Mouse (Mus musculus) spleen, postnatal 14 days (tissue): ENCODE data around the gene Aadacl3.

Experiments used
- DNase-seq, 2 experiments: peaks; one replicate each; pipeline ENCODE4 v3.0.0; 2021 to 2022; ENCODE audit warnings: low spot score in 2 of 2

Aadacl3 gene

DNA sequence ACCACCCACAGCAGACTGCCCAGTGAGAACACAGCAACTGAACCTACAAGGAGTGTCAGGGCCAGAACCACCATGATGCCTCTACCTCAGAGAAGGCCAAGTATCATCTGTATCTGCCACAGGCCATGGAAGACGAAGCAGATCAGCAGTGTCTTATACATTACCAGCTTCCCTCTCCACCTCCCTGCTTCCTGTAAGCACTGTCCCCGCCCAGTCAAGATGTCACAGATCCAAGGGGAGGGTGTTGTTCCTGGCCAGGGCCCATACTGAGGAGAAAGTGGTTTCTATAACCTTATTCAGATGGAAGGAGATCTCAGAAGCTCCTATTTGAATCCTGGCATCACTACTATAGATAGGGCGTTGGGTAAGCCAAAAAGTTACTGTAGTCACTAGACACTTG is at the start of gene Aadacl3:
Aadacl3 (minus strand) TSS at position 101 of the 400 bp plus-strand sequence.
- DNase-seq = no peak

DNA sequence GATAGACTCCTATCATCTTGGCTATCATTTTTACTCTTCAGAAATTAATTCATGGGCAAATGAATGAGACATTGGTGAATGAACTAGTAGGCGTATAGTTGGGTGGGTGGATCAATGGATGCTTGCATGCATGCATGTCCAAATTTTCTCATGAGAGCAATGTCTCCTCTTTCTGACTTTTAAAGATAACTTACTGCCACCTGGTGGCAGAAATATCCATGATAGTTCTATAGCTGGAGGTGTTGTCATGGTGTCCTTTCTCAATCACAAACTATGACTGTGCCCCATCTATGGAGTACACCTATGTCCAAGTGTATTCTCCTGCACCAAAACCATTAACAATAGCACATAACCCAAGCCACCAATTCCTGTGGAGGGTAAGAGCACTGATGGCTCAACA is 43.0 kb upstream of the Aadacl3 start:
- no peak for DNase-seq

DNA sequence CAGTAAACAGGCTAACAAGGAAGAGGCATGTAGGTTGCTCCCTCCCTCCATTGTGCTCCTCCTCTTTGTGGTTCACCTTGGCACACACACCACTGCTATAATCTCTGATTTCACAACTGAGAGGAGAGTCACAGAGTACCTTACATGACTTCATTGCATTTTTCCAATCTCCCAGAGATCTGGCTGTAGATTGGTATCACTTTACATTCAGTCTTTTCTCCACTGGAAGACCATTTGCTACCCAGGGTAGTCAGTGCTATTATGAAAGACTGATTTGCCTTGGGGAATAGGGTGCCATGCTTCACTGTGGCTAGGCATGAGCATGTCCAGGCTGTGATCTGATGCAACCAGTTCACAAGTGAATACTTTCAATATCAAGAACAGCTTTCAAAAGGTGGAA is 29.8 kb upstream of the Aadacl3 start:
- no peak for DNase-seq

DNA sequence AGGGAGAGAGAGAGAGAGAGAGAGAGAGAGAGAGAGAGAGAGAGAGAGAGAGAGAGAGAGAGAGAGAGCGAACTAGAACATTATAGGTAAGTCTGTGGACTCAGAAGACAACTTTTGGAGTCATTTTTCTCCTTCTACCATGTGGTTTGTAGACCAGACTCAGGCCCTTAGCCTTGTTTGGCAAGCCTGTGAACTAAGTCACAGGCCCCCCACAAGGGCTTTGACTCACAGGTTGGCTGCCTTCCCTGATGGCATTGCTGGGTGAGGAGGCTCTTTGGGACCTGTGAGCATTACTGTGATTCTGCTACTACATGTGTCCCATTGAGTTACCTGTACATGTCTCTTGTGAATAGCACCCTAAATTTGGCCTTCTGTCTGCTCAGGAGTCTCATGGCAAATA is 4.5 kb upstream of the Aadacl3 start:
- DNase-seq = no peak

DNA sequence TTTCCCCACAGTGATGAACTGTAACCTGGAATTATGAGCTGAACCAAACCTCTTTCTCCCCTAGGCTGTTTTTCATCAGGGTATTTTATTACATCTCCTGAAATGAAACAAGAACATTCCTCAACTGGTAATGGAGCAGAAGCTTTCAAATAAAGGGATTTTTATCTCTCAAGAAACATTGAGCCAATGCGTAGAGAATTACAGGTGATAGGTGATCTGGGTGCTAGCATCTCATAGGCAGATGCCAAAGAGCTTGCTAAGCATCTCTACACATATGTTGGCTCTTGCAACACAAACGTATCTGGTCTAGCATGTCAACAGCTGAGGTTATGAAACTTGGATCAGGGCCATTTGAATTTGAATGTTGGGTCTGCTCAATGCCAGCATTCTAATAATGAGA is 1.6 kb upstream of the Aadacl3 start:
- no peak for DNase-seq

DNA sequence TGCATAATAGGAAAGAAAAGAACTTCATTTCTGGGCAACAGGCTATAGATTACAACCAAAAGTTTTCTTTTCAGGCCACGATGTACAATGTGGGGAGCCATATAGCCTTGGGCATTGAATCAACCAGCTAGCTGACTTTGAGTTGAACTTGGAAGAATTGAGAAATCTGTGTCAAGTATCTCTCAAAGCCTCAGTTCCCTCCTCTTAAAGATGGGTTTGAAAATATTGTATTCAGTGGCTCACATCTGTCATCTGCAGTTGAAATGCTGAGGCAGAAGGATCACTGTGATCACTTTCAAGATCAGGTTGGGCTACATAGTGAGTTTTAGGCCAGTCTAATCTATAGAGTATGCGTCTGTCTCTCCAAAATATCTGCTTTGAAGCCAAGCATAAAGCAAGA is 10.3 kb downstream of the Aadacl3 start, which contains the start of gene Gm9944:
Gm9944 (minus strand) TSS at position 101 of the 400 bp plus-strand sequence.
- no peak for DNase-seq

DNA sequence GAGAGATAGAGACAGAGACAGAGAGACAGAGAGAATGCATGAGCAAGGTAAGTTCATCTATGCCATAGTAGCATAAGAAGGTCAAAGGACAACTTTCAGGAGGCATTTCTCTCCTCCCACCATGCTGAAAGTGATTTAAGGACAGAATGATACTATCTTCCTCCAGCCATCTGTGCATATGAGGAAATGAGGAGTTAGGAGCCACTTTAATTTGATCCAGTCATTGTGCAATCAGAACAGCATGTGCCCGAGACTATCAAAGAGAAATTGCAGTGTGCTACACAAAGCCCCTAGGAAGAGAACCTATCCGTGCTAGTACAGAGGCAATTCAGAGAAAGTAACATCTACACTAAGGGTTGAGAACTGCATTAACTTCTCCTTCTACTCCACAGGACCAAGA is 15.0 kb downstream of the Aadacl3 start:
- no peak for DNase-seq

DNA sequence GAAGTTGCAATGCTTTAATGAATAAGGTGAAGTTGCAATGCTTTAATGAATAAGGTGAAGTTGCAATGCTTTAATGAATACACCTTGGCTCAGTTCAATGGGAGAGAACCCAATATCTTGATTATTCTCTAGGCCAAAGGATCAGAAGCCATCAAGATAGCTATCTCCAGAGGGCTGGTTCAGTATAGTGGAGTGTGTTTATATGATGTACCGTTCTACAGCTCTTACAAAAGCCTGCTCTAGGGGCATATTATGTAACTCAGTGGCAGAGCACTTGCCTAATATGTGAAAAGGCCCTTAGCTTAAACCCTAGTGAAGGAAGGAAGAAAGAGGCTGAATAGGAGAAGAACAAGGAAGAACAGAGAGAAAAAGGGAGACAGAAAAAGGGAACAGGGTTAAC is 22.0 kb downstream of the Aadacl3 start:
- no peak for DNase-seq

DNA sequence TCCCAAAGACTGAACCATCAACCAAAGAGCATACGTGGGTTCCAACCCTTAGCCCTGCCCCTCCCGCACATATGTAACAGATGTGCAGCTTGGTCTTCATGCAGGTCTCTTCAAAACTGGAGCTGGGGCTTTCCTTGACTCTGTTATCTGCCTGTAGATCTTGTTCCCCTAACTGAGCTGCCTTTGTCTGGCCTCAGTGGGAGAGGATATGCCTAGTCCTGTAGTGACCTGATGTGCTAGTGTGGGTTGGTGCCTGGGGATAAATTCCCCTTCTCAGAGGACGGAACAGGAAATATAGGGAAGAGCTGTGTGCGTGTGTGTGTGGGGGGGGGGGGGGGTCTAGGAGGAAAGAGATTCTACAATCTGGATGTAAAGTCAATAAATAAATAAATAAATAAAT is 22.5 kb downstream of the Aadacl3 start:
- no peak for DNase-seq

DNA sequence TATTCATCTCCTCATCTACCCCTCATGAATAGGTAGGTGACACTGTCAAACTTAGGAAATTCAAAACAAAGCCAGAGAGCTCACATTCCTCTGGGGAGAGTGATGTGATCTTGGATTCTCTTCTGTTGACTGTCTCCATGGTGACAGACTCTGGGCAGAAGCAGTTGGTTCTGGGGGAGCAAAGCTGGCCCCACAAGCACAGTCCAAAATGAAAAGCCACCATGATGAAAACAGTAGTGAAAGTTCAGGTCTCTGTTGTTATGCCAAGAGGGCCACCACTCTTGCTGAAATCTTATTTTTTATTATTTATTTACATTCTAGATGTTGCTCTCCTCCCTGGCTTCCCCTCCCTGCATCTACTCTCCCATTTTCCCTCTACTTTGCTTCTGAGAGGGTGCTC is 24.9 kb downstream of the Aadacl3 start, which contains the start of gene 1700012P22Rik:
1700012P22Rik (minus strand) TSS at position 101 of the 400 bp plus-strand sequence.
- DNase-seq = no peak

DNA sequence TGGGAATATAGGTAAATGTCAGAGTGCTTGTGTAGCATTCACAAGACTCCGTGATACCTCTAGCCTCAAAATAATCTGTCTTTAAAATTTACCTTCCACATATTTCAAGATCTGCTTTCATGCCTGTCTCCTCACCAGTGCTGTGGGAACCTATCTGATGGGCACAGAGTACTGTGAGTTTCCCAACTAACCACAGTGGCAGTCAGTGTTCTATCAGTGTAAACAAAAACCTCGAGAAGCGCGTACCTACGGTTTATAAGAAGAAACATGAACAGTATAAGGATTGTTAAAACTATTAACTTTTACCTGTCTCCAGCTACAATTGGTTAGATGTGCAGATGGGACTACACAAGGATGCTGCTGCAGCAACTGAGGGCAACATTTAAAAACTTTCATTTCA is 30.3 kb downstream of the Aadacl3 start:
- DNase-seq = no peak

DNA sequence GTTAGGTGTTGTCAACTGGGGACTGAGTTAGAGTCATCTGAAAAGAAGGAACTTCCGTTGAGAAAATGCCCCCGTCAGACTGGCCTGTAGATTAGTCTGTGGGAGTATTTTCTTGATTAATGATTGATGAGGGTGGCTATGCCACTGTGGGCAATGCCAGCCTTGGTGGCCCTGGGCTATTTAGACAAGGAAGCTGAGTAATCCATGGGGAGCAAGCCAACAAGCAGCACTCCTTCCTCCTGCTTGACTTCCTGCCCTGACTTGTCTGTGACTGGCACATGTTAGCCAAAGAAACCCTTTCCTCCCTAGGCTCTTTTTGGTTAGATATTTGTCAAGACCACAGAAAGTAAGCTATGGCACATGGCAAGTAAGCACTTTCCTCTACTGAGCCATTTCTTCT is 32.8 kb downstream of the Aadacl3 start:
- DNase-seq = no peak

DNA sequence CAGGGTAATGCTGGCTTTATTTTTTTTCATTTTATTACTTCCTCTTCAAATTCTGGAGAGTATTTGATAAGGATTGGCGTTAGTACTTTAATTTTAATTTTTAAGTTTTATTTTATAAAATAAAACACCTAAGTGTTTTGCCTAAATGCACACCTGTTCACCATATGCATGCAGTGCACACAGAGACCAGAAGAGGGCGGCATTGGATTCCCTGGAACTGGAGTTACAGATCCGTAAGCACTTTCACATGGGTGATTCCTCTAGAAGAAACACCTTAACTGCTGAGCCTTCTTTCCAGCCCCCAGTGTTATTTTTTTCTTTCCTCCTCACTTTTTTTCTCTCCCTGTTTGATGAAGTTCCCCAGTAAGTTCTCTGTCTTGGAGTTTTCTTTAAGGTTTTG is 34.7 kb downstream of the Aadacl3 start:
- DNase-seq = no peak

DNA sequence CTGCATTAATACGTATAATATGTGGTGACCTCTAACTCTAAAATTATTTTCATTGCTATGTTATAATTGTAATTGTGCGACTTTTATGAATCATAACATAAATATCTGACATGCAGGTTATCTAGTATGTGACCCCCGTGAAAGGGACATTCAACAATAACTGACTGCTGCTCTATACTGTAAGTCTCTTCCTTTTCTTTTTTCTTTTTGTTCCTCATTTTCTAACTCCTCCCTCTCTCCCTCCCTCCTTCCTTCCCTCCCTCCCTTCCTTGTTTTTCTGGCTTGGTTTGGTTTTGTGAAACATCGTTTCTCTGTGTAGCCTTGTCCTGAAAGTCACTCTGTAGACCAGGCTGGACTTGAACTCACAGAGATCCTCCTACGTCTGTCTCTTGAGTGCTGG is 39.0 kb downstream of the Aadacl3 start:
- DNase-seq = no peak

DNA sequence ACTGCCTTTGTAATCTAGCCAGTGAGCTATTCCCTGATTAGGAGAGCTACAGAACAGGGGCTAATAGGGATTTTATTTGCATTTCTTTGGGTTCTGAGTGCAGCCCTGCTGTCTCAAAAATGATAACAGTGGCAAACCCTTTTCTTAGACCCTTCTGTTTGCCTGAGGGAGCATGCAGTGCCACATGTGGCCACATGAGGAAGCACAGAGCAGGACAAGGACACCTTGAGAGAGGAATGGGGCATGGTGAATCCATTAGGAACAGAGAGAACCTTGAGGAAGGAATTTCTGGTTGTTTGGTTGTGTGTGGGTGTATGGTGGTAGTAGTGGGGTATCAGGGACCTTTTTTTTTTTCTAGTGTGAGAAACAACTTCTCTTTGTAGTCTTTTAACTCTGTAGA is 42.9 kb downstream of the Aadacl3 start:
- no peak for DNase-seq

DNA sequence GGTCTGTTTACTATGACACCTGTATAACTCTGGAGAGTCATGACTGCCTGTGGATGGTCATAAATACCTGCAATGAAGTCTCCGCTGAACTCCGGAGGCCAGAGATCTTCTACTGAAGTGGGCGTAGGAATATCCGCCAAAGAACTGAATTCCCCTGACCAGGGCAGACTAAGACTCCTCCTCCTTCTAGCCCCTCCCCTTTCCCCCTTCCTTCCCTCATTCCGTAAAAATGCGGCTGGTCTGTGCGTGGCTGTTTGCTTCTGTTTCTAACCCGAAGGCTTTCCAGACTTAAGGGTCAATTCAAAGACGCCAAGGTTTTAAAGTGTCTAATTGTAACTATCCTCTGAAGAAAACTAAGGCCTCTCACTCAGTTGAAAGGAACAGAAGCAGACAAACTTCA is 55.3 kb downstream of the Aadacl3 start, which contains the start of gene Pramef12:
Pramef12 (minus strand) TSS at position 175 of the 400 bp plus-strand sequence.
- DNase-seq = no peak

DNA sequence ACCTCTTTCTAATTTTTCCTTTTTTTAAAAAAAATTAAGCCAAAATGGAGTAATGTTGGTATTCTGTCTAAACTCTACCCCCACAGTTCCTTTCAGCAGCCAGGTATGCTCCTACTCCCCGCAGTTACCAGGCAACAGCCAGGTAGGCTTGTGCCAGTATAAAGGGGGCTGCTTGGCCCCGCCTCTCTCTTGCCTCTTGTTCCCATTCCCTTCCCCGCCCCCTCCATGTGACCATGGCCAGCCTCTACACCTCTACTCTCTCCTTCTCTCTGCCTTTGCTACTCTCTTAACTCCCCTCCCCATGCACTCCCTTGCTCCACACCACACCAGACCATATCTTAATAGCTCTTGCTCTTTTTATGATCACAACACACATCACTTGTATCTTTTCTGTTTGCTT is 57.3 kb downstream of the Aadacl3 start:
- no peak for DNase-seq

DNA sequence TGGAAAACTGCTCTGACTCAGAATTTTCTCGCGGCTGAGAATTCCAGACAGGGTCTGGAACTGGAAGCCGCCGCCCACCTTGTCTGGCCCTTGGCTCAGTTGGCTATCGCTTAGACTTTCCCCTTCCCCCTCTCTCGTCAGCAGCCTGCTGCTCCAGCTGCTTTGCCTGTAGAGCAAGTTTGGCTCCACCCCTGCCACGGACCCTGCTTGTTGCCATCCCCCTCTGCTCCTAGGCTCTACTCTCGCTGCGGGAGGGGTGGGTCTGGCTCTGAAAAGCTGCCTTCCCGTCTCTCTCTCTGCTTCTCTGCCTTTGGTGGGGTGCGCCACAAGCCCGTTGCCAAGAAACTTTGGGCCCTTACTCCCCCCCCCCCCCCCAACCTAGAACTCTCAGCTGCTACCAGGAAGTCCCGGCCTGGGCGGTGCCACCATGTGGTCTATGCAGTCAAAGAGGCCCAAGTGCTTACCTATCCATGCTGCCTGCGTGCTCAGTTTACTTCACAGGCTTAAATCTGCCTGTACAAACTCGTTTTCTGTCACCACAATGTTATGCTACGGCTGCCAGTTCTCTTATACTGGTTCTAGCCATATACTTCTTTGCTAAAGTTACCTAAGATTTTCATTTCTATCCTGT is 59.0 kb downstream of the Aadacl3 start:
- no peak for DNase-seq
